Mouse (Mus musculus) small intestine, adult 2 months (tissue): ENCODE measurements at regions not wholly inside any gene's neighbourhood (a gene's known extent, or its start where the extent isn't known, plus 50 kb on each side); places are given as distances from the start of the nearest gene placed in this dataset.

Experiments used
- CTCF ChIP-seq: fragments of 200-500 bp; IDR thresholded peaks from 2 replicates; pipeline ENCODE4 v1.5.1; 2012; ENCODE audit warnings: low read depth, mild to moderate bottlenecking, control low read depth, inconsistent platforms, low read length, moderate library complexity, mixed read lengths; ENCODE audit not compliant: insufficient replicate concordance, insufficient read length; ENCODE audit errors: extremely low read depth
- POLR2A ChIP-seq: fragments of 200-500 bp; IDR thresholded peaks from 2 replicates; pipeline ENCODE4 v1.6.1; 2012; ENCODE audit warnings: low read depth, mild to moderate bottlenecking, control low read depth, inconsistent platforms, low read length, moderate library complexity

GRCm38 (mm10) chr17:54727660-54728059, 428.8 kb upstream of the Slc5a7 start:
- TF ChIP-seq POLR2A (no peak), CTCF (no peak)
